Mouse (Mus musculus) megakaryocyte, embryonic 14.5 days (primary cell): Measurements from ENCODE around the gene Gpr25.

Source experiments
- FLI1 ChIP-seq: IDR thresholded peaks from 2 replicates; pipeline ENCODE4 v1.6.1; 2012; ENCODE audit warnings: low read length, inconsistent platforms, mixed read lengths
- GATA1 ChIP-seq: IDR thresholded peaks from 3 replicates; pipeline ENCODE4 v1.6.1; 2012; ENCODE audit warnings: mixed read lengths, low read length, inconsistent platforms, borderline replicate concordance

DNA sequence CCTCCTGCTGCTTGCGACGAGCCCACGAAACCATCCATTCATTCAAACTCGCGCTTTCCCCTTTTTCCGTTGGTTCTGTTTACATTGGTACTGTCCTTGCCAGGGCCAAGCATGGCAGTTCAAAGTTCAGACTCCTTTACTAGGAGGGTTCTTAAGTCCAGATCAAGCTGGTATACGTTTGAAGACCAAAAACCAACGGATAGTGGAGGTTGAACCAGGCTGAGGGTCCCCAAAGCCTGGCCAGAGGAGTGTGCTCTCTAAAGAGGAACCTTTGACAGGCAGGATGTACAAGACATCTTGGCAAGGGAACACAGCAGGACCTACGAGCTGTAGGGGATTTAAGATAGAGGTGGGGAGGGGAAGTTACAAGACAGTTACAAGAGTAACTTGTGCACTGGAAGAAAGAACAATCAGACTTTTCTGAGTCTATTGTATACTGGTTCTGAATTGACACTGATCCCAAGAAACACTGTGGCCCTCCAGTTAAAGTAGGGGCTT is 26.0 kb downstream of the Gpr25 start:
- no peak for TF ChIP-seq GATA1
- no peak for TF ChIP-seq FLI1
